Comparison of ENCODE assay signal across 23 mouse cellular contexts in the genomic region with DNA sequence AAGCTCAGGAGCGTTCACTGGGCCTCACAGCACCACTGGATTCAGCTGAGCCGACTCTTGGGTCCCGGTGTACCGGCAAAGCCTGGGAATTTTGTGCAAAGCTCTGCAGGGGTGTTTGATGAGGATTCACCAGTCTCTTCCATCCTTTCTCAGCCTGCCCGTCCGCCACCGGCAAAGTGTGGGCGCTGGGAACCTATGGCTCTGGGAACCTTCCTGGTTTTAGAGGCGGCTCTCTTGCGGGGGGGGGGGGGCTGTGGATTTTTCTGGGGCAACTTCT. TPM values are rescaled to one million over a fixed set of nuclear protein-coding genes. Genes with fewer than 3 reads are reported as not detected.
DNase-seq lines count a peak whose midpoint lies in the region; ATAC-seq and TF ChIP-seq lines count a peak whose summit lies in the region.
"Had no signal": no experiment of that assay in that cellular context is flagged by ENCODE, and none has a peak within 500 bp of the region (broad histone marks: within the 10 kb centered on the region; RNA-seq: fewer than 3 reads in every experiment).

No protein-coding gene starts in this region.

- peaks cover 99% of the 10 kb centered on the region for H3K27me3 ChIP-seq in hindbrain, embryonic 13.5 days
- peaks cover 100% of the 10 kb centered on the region for H3K27me3 ChIP-seq in hindbrain, embryonic 10.5 days (ENCODE audit: insufficient read depth, poor library complexity, severe bottlenecking)
- no peaks in the 10 kb centered on the region for H3K27me3 ChIP-seq in ES-Bruce4 (ENCODE audit: control insufficient read depth, insufficient read depth, low read length, poor library complexity, severe bottlenecking)
- H3K27me3 ChIP-seq in forebrain, embryonic 14.5 days (replicated peaks; ENCODE audit: control insufficient read depth, insufficient read depth, low read length) = peaks cover 81% of the 10 kb centered on the region
- peaks cover 98% of the 10 kb centered on the region for H3K27me3 ChIP-seq in midbrain, embryonic 14.5 days (ENCODE audit: control insufficient read depth, insufficient read depth, low read length)

- H3K4me3 ChIP-seq in hindbrain, embryonic 13.5 days = peak overlapping the region; percentile 12; the same call in 1 of the 2 replicates
- no peak overlapping the region for H3K4me3 ChIP-seq in hindbrain, embryonic 10.5 days
- H3K4me3 ChIP-seq in ES-Bruce4 (ENCODE audit: low read depth, low read length) = peak overlapping the region; percentile 24; the same call in 1 of the 2 replicates
- H3K4me3 ChIP-seq in forebrain, embryonic 14.5 days (ENCODE audit: low read depth, low read length) = peak overlapping the region; percentile 40
- 0 out of 2 replicates have a peak overlapping the region, but pooled peaks have one; percentile 1 for H3K4me3 ChIP-seq in midbrain, embryonic 14.5 days (replicated peaks; ENCODE audit: low read depth, low read length)
- H3K4me3 ChIP-seq: limb, embryonic 13.5 days; liver, embryonic 15.5 days had no signal

- H3K27ac ChIP-seq in hindbrain, embryonic 13.5 days = no peak overlapping the region
- H3K27ac ChIP-seq in hindbrain, embryonic 10.5 days = no peak overlapping the region
- no peak overlapping the region for H3K27ac ChIP-seq in ES-Bruce4 (ENCODE audit: insufficient read depth, low read length)
- no peak overlapping the region for H3K27ac ChIP-seq in forebrain, embryonic 14.5 days (ENCODE audit: low read depth, low read length)
- no peak overlapping the region for H3K27ac ChIP-seq in midbrain, embryonic 14.5 days (replicated peaks; ENCODE audit: low read depth, low read length)
- H3K27ac ChIP-seq: limb, embryonic 13.5 days; liver, embryonic 15.5 days had no signal

- no peak overlapping the region for H3K4me2 ChIP-seq in hindbrain, embryonic 13.5 days
- H3K4me2 ChIP-seq in forebrain, embryonic 14.5 days (ENCODE audit: low read length) = peak overlapping the region; percentile 56
- H3K4me2 ChIP-seq in midbrain, embryonic 14.5 days (ENCODE audit: low read length) = 0 out of 2 replicates have a peak overlapping the region, but pooled peaks have one; percentile 6
- H3K4me2 ChIP-seq: limb, embryonic 13.5 days; liver, embryonic 15.5 days had no signal

- no peak for TF ChIP-seq EP300 in ES-Bruce4 (IDR thresholded peaks at IDR 0.05; ENCODE audit: insufficient read depth, low read depth, low read length)

- no peak for ATAC-seq in hindbrain, embryonic 13.5 days (ENCODE audit: low FRiP score)
- no peak for ATAC-seq in forebrain, embryonic 14.5 days
- no peak for ATAC-seq in midbrain, embryonic 14.5 days (ENCODE audit: low FRiP score, low TSS enrichment)
- ATAC-seq: Patski had no signal

- no peak for DNase-seq in hindbrain, embryonic 10.5 days (ENCODE audit: low spot score)
- no peak for DNase-seq in forebrain, embryonic 14.5 days (ENCODE audit: low spot score)
- DNase-seq in midbrain, embryonic 14.5 days = peak; percentile 33
- no peak for DNase-seq in adrenal gland, postnatal 10 days
- DNase-seq in lung, adult 18-20 months = no peak
- no peak for DNase-seq in urinary bladder, adult 18-20 months (ENCODE audit: low spot score in 2 of 2)
- DNase-seq: cerebellum, adult 11-12 months; cerebellum, postnatal 36 days; kidney, adult 8-10 months; lung, postnatal 14 days had no signal

- H3K36me3 ChIP-seq in hindbrain, embryonic 13.5 days = no peaks in the 10 kb centered on the region
- no peaks in the 10 kb centered on the region for H3K36me3 ChIP-seq in hindbrain, embryonic 10.5 days
- H3K36me3 ChIP-seq in ES-Bruce4 (ENCODE audit: control insufficient read depth, insufficient read depth, low read length, poor library complexity, severe bottlenecking) = peaks cover 24% of the 10 kb centered on the region; the same call in 1 of the 2 replicates
- H3K36me3 ChIP-seq in forebrain, embryonic 14.5 days (ENCODE audit: control insufficient read depth, insufficient read depth, low read length) = no peaks in the 10 kb centered on the region
- H3K36me3 ChIP-seq in midbrain, embryonic 14.5 days (ENCODE audit: control insufficient read depth, insufficient read depth, low read length) = no peaks in the 10 kb centered on the region
- H3K36me3 ChIP-seq: limb, embryonic 13.5 days; liver, embryonic 15.5 days had no signal

- TF ChIP-seq POLR2A in ES-Bruce4 (IDR thresholded peaks at IDR 0.05; ENCODE audit: insufficient read depth, low read length) = no peak

- peaks cover 29% of the 10 kb centered on the region for H3K4me1 ChIP-seq in hindbrain, embryonic 13.5 days (replicated peaks)
- peaks cover 47% of the 10 kb centered on the region for H3K4me1 ChIP-seq in hindbrain, embryonic 10.5 days (replicated peaks)
- H3K4me1 ChIP-seq in ES-Bruce4 (ENCODE audit: control insufficient read depth, insufficient read depth, low read length) = peaks cover 7% of the 10 kb centered on the region
- peaks cover 20% of the 10 kb centered on the region for H3K4me1 ChIP-seq in forebrain, embryonic 14.5 days (ENCODE audit: control insufficient read depth, insufficient read depth, low read length)
- H3K4me1 ChIP-seq in midbrain, embryonic 14.5 days (ENCODE audit: control insufficient read depth, insufficient read depth, low read length) = peaks cover 17% of the 10 kb centered on the region

- TF ChIP-seq CTCF in ES-Bruce4 (IDR thresholded peaks at IDR 0.05; ENCODE audit: low read depth, low read length) = no peak

- H3K9me3 ChIP-seq in hindbrain, embryonic 13.5 days = no peaks in the 10 kb centered on the region
- no peaks in the 10 kb centered on the region for H3K9me3 ChIP-seq in hindbrain, embryonic 10.5 days
- no peaks in the 10 kb centered on the region for H3K9me3 ChIP-seq in ES-Bruce4 (replicated peaks; ENCODE audit: control insufficient read depth, insufficient read depth, low read length, poor library complexity, severe bottlenecking)
- H3K9me3 ChIP-seq in forebrain, embryonic 14.5 days (replicated peaks; ENCODE audit: control insufficient read depth, low read length) = no peaks in the 10 kb centered on the region
- no peaks in the 10 kb centered on the region for H3K9me3 ChIP-seq in midbrain, embryonic 14.5 days (ENCODE audit: control insufficient read depth, low read length)
- H3K9me3 ChIP-seq: limb, embryonic 13.5 days; liver, embryonic 15.5 days had no signal

- 2% methylated on average over 10 of the region's 10 CpGs for WGBS in hindbrain, embryonic 13.5 days
- under 1% methylated on average over 10 of the region's 10 CpGs for WGBS in hindbrain, embryonic 10.5 days
- 7% methylated on average over 10 of the region's 10 CpGs for WGBS in forebrain, embryonic 14.5 days
- 2% methylated on average over 10 of the region's 10 CpGs for WGBS in midbrain, embryonic 14.5 days

- no peak overlapping the region for H3K9ac ChIP-seq in hindbrain, embryonic 13.5 days
- peak overlapping the region; percentile 66 for H3K9ac ChIP-seq in ES-Bruce4 (ENCODE audit: low read depth, poor library complexity, severe bottlenecking)
- H3K9ac ChIP-seq in forebrain, embryonic 14.5 days (ENCODE audit: low read length) = peak overlapping the region; percentile 45
- no peak overlapping the region for H3K9ac ChIP-seq in midbrain, embryonic 14.5 days (replicated peaks; ENCODE audit: low read length)
- H3K9ac ChIP-seq: limb, embryonic 13.5 days; liver, embryonic 15.5 days had no signal

RNA-seq across cellular contexts. Expression of a gene that starts 3.8 kb away (rescaled TPM):
- polyA plus RNA-seq in hindbrain, embryonic 13.5 days (2015; fragmentation: Nextera tagmentation; extraction: Ambion mirVana) = 4.0 and 4.4 TPM in 2 replicates
- polyA plus RNA-seq in hindbrain, embryonic 10.5 days (2016; fragmentation: Nextera tagmentation; extraction: Ambion mirVana) = 1.4 and 1.9 TPM in 2 replicates
- polyA plus RNA-seq in ES-Bruce4 (2011; ENCODE audit: insufficient read depth, insufficient read length, low read depth, missing spikeins) = 25.8 and 26.2 TPM in 2 replicates
- polyA plus RNA-seq in forebrain, embryonic 14.5 days (2014; fragmentation: Nextera tagmentation; extraction: Ambion mirVana) = 5.2 and 6.3 TPM in 2 replicates
- polyA plus RNA-seq in midbrain, embryonic 14.5 days (2014; fragmentation: Nextera tagmentation; extraction: Ambion mirVana) = 5.6 and 7.8 TPM in 2 replicates
- total RNA-seq in adrenal gland, postnatal 10 days (2021) = not detected
- total RNA-seq: gastrocnemius, postnatal 4 days; hematopoietic stem cell, adult 5-6 weeks; megakaryocyte-erythroid progenitor cell, adult 5-6 weeks; neutrophil, adult 5-6 weeks had no signal
- polyA plus RNA-seq: heart, embryonic 14.5 days; large intestine, adult 2 months; limb, embryonic 13.5 days; liver, embryonic 15.5 days; Patski; small intestine, adult 2 months; stomach, embryonic 14.5 days had no signal

RNA-seq across cellular contexts. Expression of a gene that starts 40.6 kb away (rescaled TPM):
- polyA plus RNA-seq in hindbrain, embryonic 13.5 days (2015; fragmentation: Nextera tagmentation; extraction: Ambion mirVana) = 21.4 and 29.2 TPM in 2 replicates
- polyA plus RNA-seq in hindbrain, embryonic 10.5 days (2016; fragmentation: Nextera tagmentation; extraction: Ambion mirVana) = 1.4 and 1.5 TPM in 2 replicates
- 43.8 and 44.3 TPM in 2 replicates for polyA plus RNA-seq in ES-Bruce4 (2011; ENCODE audit: insufficient read depth, insufficient read length, low read depth, missing spikeins)
- 18.0 and 31.1 TPM in 2 replicates for polyA plus RNA-seq in forebrain, embryonic 14.5 days (2014; fragmentation: Nextera tagmentation; extraction: Ambion mirVana)
- 43.7 and 57.0 TPM in 2 replicates for polyA plus RNA-seq in midbrain, embryonic 14.5 days (2014; fragmentation: Nextera tagmentation; extraction: Ambion mirVana)
- 1 to 10 TPM in 1 of 2 experiments, under 1 TPM in 1; 0.75 to 1.6 TPM for total RNA-seq in adrenal gland, postnatal 10 days (2021)
- total RNA-seq: hematopoietic stem cell, adult 5-6 weeks; megakaryocyte-erythroid progenitor cell, adult 5-6 weeks; neutrophil, adult 5-6 weeks had no signal
- polyA plus RNA-seq: heart, embryonic 14.5 days; Patski; small intestine, adult 2 months; stomach, embryonic 14.5 days had no signal

Comparison
In these comparisons a context has a peak if more than half of its experiments do, and no peak if none do; other contexts are left out.
1. H3K9ac ChIP-seq: peak in ES-Bruce4 (single experiment) and forebrain, embryonic 14.5 days (single experiment); none in hindbrain, embryonic 13.5 days (single experiment) and midbrain, embryonic 14.5 days (single experiment).